Mouse (Mus musculus) yolk sac, embryonic 10.5 days (tissue): ENCODE measurements around the gene Ugt3a2.

Experiments
- DNase-seq: peaks from one replicate; pipeline ENCODE4 v3.0.0-alpha.2; 2017; ENCODE audit warnings: low spot score

Ugt3a2 gene

GRCm38 (mm10) chr15:9335341-9335740, at the start of gene Ugt3a2:
TSS of gene Ugt3a2 (plus strand) at chr15:9335550.
- peak; percentile 5 for DNase-seq

- no peak for DNase-seq
Observed at GRCm38 (mm10) chr15:9289660-9290059, 45.7 kb upstream of the Ugt3a2 start.

- no peak for DNase-seq
Observed at GRCm38 (mm10) chr15:9305978-9306692, 29.2 kb upstream of the Ugt3a2 start.

- peak; percentile 36 for DNase-seq
Observed at GRCm38 (mm10) chr15:9334596-9334995, 754 bp upstream of the Ugt3a2 start.

GRCm38 (mm10) chr15:9336616-9337015, 1.3 kb downstream of the Ugt3a2 start:
- no peak for DNase-seq

GRCm38 (mm10) chr15:9337021-9337420, 1.7 kb downstream of the Ugt3a2 start:
- no peak for DNase-seq

GRCm38 (mm10) chr15:9348739-9349138, 13.4 kb downstream of the Ugt3a2 start:
- no peak for DNase-seq

- DNase-seq, result no peak
Observed at GRCm38 (mm10) chr15:9362801-9363200, 27.5 kb downstream of the Ugt3a2 start.

- DNase-seq, result no peak
Observed at GRCm38 (mm10) chr15:9368774-9369173, 33.4 kb downstream of the Ugt3a2 start.

- no peak for DNase-seq
Observed at GRCm38 (mm10) chr15:9376281-9376680, 40.9 kb downstream of the Ugt3a2 start.

GRCm38 (mm10) chr15:9409475-9409874, 74.1 kb downstream of the Ugt3a2 start:
- no peak for DNase-seq
